Mouse (Mus musculus) brain, embryonic 18.5 days (tissue): ENCODE results near the gene Tcte2.
"Not testable (repeated sequence)": the region's sequence is repeated elsewhere in the genome, so short reads cannot be mapped to it uniquely, and the experiment has no call there.

Experiments
- DNase-seq: peaks from one replicate; pipeline ENCODE4 v3.0.0-alpha.2; 2012; ENCODE audit warnings: low read depth, low spot score

The Tcte2 gene

DNA sequence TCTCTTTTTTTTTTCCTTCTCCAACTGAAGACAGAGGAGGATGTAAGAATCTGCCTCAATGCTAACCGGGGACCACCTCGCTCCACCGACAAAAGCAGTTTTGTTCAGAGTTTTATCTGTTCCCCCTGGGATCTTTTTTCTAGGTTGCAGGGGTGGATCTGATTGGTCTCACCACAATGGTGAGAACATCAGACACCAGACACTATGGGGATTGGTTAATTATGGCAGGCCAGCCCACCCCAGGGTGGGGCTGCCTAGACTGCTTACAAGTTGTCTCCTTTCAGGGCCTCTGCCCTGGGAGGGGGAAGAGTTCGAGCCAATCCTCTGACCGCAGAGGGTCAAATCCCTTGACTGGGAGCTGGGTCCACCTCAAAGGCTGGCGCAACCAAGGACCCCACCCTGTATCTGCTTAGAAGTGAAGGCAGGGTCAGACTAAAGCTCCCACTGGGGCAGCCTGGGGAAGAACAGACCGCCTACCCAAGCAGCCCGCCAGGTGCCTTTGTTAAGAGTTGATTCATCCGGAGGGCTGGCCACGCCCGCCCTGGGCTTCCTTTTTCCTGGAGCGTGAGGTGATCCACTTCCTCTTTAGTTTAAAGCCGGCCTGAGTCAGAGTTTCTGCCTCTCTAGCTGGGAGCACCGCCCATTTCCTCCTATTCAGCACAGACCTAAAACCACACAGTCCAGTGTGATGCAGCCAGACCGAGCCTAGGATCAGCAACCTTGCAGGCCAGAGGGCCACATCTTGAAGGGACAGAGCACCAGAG lies 78.0 kb downstream of the Tcte2 start:
- DNase-seq = no peak

- DNase-seq = no peak
These were observed 78.6 kb downstream of the Tcte2 start for GRCm38 (mm10) chr17:13683027-13683410.

- DNase-seq = no peak
These were observed 79.1 kb downstream of the Tcte2 start for GRCm38 (mm10) chr17:13682378-13683026.

GRCm38 (mm10) chr17:13681686-13682085 lies 79.9 kb downstream of the Tcte2 start:
- no peak for DNase-seq

DNA sequence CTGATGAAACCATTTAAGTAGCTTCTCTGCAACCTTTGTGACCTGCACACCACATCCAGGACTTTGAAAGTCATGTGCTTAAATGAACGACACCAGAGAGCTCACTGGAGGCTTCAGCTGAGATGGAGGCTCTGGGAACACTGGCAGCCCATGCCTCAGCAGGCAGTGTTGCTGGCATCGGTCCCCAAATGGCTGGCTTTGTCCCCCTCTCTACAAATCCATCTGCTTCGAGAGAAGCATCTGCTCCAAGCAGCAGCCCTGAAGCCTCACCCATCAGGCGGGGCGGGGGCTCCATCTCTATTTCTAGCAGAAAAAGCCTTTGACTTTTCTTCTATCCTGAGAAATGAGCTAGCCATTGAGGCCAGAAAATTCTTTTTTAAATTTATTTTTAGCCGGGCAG lies 80.5 kb downstream of the Tcte2 start:
- no peak for DNase-seq

- DNase-seq = no peak
These were observed 81.3 kb downstream of the Tcte2 start for GRCm38 (mm10) chr17:13680318-13680717.

DNA sequence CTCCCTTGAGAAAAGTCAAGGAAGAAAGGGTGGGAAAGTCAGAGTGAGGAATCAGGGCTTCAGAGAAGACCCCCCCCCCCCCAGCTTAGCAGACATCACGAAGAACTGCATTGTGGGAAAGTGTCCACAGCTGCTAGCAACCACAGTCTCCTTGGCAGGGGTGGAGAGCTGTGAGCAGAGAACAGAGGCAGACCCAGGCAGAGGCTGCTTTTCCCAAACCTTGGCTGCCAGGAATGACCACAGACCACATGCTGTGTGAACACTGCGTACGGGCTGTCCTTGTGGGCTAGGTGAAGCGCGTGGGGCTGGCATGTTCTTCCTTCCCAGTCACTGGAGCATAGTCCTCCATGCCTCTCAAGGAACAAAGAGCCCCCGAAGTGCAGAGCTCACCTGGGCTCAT lies 81.9 kb downstream of the Tcte2 start:
- no peak for DNase-seq

- no peak for DNase-seq
These were observed 84.1 kb downstream of the Tcte2 start for GRCm38 (mm10) chr17:13677225-13678148.

GRCm38 (mm10) chr17:13676099-13676498 lies 85.5 kb downstream of the Tcte2 start:
- not testable (repeated sequence) for DNase-seq

GRCm38 (mm10) chr17:13675630-13676029 lies 86.0 kb downstream of the Tcte2 start:
- no peak for DNase-seq

DNA sequence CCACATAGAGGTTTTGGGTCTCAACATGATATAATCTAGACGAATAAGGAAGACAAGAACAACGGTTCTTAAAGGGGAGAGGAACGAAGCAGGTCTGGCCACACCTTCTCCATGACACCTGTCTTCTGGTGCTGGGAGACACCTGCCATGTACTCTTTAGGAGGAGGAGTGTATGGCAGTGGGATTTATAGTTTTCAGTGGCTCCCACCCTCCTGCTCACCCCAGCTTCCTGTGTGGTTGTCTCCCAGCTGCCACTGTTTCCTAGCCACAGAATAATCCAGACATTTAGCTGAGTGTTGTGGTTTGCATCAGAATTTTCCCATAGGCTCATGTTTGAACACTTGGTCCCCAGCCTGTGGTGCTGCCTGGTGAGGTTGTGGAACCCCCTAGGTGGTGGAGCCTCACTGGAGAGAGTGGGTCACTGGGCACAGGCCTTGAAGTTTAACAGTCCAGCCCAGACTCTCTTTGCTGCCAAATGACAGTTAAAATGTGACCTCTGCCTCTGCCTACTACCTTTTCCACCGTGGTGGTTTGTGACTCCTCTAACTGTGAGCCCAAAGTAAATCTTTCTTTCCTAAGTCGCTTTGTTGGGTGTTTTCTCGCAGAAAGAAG lies 86.8 kb downstream of the Tcte2 start:
- no peak for DNase-seq

- no peak for DNase-seq
These were observed 89.9 kb downstream of the Tcte2 start for GRCm38 (mm10) chr17:13671732-13672131.

DNA sequence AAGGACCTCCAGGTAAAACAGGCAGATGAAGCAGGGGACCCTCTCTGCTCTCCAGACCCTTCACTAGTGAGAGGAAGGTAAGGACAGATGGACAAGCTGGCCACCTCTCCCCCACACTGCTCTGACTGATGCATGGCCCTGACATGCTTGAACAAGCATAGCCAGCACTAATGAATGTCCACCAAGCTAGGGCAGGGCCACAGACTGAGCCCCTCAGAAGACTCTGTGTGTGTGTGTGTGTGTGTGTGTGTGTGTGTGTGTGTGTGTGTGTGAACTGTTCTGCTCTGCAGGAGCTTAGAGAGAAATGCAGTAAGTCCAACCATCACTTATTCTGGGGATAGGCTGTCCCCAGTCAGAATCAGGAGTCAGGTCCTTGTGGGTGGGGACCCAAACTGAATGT lies 91.4 kb downstream of the Tcte2 start:
- DNase-seq = no peak

- DNase-seq = no peak
These were observed 92.4 kb downstream of the Tcte2 start for GRCm38 (mm10) chr17:13669206-13669605.

DNA sequence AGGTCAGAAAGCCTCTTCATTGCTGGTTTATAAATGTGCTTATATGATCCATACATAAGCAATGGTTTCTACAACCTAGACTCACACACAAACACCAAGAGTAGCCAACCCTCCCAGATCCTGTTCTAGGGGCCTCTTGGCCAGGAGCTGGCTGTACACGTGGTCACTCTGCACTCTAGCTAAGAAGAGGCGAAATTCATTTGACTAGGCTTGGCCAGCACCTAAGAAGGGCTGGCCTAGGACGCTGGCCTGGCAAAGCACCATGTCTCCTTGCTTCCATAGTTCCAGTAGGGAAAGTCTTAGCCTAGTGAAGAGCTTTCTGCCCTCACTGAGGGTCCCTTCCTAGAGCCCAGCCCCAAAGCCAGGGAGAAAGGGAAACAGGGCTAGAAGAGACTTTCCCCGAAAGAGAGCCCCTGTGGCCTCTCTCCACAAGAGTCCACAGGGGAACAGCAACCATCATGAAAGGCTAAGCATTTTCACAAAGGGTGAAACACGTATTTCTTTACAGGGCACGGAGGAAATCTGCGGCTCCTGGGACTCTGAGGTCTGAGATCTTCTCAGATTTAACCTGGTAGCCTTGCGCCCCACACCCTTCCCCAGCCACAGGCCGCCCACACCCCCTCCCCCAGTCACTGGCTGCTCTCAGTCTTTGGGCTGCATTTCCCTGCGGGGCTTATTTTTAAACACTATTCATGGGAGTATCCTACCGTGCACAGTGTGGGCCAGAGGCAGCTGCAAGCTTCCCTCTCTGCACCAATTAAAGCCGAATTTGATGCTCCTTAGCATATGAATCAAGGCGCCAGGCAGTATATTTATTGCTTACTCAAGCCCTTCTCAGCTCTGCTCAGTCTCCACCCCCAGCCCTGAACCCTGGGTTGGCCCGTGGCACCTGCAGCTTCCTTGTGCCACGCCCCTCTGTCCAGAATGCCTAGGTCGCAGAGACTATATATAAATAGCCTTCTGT lies 93.3 kb downstream of the Tcte2 start:
- DNase-seq = no peak

DNA sequence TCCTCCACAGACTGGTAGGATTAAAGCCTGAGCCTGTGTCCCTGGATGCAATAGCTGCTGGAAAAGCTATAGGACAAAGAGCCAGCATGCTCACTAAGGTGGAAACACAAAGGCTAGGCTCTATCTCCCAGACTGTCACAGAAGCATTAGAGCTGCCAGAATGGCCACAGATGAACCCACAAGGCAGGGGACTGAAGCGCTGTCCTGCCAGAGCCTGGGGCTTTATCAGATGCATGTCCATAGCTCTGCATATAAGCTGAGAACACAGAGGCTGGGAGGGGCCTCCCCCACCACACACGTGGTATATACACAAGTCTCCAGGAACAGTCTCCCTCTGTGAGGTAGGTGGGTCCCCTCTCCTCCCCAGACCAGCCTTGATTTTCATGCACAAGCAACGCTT lies 94.6 kb downstream of the Tcte2 start:
- no peak for DNase-seq

DNA sequence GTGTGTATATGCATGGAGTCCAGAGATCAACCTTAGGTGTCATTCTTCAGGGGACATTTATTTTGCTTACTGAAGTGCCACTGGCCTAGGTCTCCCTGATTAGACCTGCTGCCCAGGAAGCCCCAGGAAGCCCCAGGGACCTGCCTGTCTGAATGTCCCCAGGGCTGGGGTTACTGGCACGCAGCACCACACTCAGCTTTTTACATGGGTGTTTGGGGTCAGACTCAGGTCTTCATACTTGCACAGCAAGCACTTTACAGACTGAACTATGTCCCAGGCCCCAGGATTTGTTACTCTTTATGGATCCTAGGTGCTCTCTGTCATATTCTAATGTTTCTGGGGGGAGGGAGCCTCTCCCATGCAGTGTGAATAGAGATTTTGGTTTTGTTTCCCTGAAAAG lies 95.9 kb downstream of the Tcte2 start:
- no peak for DNase-seq

DNA sequence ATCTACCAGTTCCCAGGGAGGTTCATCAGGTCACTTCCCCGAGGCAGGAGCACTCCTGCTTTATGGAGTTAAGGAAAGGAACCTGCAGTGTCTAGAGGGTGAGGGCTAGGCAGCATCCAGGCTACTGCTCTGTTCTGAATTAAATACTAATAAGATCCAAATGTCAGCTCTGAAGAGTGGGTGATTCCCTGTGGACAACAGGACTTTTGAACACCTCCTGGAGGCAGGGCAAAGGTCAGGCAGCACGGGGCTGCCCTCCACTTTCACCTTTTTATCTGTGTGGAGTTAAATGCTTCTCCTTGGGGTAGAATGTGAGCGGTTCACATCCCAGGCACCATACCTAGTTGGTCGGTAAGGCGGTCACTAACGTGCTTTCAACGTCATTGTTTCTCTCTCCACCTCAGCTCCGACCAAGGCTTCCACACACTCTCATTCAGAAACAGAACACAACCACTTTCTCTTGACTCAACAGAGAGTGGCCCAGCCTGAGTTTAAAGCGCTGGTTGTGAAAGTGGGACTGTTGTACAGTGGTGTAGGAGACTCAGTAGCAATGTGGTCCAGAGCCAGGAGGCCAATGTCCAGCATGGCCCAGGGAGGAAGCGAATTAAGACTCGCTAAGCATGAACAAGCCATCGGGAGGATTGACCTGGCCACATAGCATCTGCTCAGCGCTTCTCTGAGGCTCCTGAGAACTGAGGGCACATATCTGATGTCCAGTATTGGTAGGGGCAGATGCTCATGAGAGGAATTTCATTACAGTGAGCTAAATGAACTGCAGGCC lies 98.0 kb downstream of the Tcte2 start:
- no peak for DNase-seq
